Mouse (Mus musculus) thymus, adult 2 months (tissue): ENCODE measurements around the gene Tfap2a.

Source experiments
- CTCF ChIP-seq: fragments of 200-500 bp; IDR thresholded peaks from 2 replicates; pipeline ENCODE4 v1.5.1; 2012; ENCODE audit warnings: mild to moderate bottlenecking, control low read depth, low read length, moderate library complexity, borderline replicate concordance; ENCODE audit not compliant: control insufficient read depth, poor library complexity, insufficient read depth; ENCODE audit errors: extremely low read depth
- POLR2A ChIP-seq: fragments of 200-500 bp; IDR thresholded peaks from 2 replicates; pipeline ENCODE4 v1.6.1; 2012; ENCODE audit warnings: mild to moderate bottlenecking, low read length, control low read depth, moderate library complexity; ENCODE audit not compliant: control insufficient read depth, poor library complexity, insufficient read depth; ENCODE audit errors: extremely low read depth

DNA sequence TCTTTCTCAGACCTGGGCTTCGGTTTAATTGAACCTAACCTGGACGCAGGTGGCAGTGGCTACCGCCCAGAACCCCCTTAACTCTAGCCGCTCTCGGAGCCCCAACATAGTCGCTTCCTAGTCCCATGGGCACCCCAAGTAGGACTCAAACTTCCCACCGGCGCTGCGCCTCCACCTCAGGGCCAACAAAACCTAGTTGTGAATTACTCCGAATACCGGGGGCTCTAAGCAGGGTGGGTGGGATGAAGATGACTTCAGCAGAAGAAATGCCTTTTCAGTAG is 28.2 kb downstream of the Tfap2a start:
- TF ChIP-seq CTCF, result no peak
- TF ChIP-seq POLR2A, result no peak
